Mouse (Mus musculus) NIH3T3 (cell line): ENCODE measurements at regions not wholly inside any gene's neighbourhood (a gene's known extent, or its start where the extent isn't known, plus 50 kb on each side); places are given as distances from the start of the nearest gene placed in this dataset.

ENCODE experiments used
- DNase-seq: peaks from one replicate; pipeline ENCODE4 v3.0.0-alpha.2; 2012; ENCODE audit warnings: low read depth

- peak; percentile 80 for DNase-seq
Observed at GRCm38 (mm10) chr13:71008216-71008615, 166.6 kb upstream of the Adamts16 start.

GRCm38 (mm10) chr13:71006117-71006516 lies 164.5 kb upstream of the Adamts16 start:
- DNase-seq: peak; percentile 79

GRCm38 (mm10) chr13:71003517-71003916 lies 161.9 kb upstream of the Adamts16 start:
- peak; percentile 16 for DNase-seq

GRCm38 (mm10) chr13:71001278-71001677 lies 159.7 kb upstream of the Adamts16 start:
- peak; percentile 73 for DNase-seq

GRCm38 (mm10) chr13:71000422-71001008 lies 158.9 kb upstream of the Adamts16 start:
- no peak for DNase-seq

- no peak for DNase-seq
Observed at GRCm38 (mm10) chr13:70993522-70993921, 151.9 kb upstream of the Adamts16 start.

- DNase-seq: no peak
Observed at GRCm38 (mm10) chr13:70989999-70990645, 148.5 kb upstream of the Adamts16 start.

GRCm38 (mm10) chr13:70979344-70979743 lies 137.7 kb upstream of the Adamts16 start:
- DNase-seq: no peak

GRCm38 (mm10) chr13:70978547-70979307 lies 137.1 kb upstream of the Adamts16 start:
- no peak for DNase-seq

- DNase-seq: no peak
Observed at GRCm38 (mm10) chr13:70969596-70969995, 128.0 kb upstream of the Adamts16 start.

GRCm38 (mm10) chr13:70967781-70968180 lies 126.2 kb upstream of the Adamts16 start:
- no peak for DNase-seq

GRCm38 (mm10) chr13:70963384-70963783 lies 121.8 kb upstream of the Adamts16 start:
- no peak for DNase-seq

GRCm38 (mm10) chr13:70934309-70935037 lies 92.9 kb upstream of the Adamts16 start:
- DNase-seq: no peak

GRCm38 (mm10) chr13:70913834-70914233 lies 72.2 kb upstream of the Adamts16 start:
- no peak for DNase-seq

- DNase-seq: no peak
Observed at GRCm38 (mm10) chr13:70910934-70911333, 69.3 kb upstream of the Adamts16 start.

GRCm38 (mm10) chr13:70904834-70905233 lies 63.2 kb upstream of the Adamts16 start:
- DNase-seq: no peak

- DNase-seq: no peak
Observed at GRCm38 (mm10) chr13:70903831-70904230, 62.2 kb upstream of the Adamts16 start.

- no peak for DNase-seq
Observed at GRCm38 (mm10) chr13:70903150-70903549, 61.5 kb upstream of the Adamts16 start.

GRCm38 (mm10) chr13:70902727-70903126 lies 61.1 kb upstream of the Adamts16 start:
- no peak for DNase-seq

GRCm38 (mm10) chr13:70891634-70892033 lies 50.0 kb upstream of the Adamts16 start:
- no peak for DNase-seq
